ENCODE assay signal across 9 mouse cellular contexts in the genomic region with DNA sequence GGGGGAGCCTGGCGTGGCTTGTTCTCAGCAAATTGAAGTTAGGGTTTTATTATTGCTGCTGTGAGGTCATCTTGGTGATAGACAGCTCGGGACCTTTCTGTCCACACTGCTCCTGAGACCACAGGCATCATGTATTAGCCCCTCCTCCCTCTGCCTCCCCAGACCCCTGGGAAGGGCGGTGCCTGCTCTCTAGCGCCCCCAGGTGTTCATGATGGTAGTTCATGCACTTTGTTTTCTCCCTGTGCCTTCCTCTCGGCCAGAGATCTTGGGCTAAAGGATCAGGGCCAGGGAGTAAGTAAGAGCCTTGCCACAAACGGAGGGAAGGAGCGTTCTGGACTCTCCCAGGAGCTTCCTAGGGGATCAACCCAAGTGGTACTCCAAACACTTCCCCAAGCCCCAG. TPM values are rescaled to one million over a fixed set of nuclear protein-coding genes. Genes with fewer than 3 reads are reported as not detected.
DNase-seq lines count a peak whose midpoint lies in the region; ATAC-seq and TF ChIP-seq lines count a peak whose summit lies in the region.
"Had no signal": no experiment of that assay in that cellular context is flagged by ENCODE, and none has a peak within 500 bp of the region (broad histone marks: within the 10 kb centered on the region; RNA-seq: fewer than 3 reads in every experiment).

No protein-coding gene starts in this region.

- no peak for ATAC-seq in hindbrain, embryonic 11.5 days (ENCODE audit: low FRiP score)
- no peak for ATAC-seq in hindbrain, embryonic 14.5 days (ENCODE audit: low FRiP score)
- ATAC-seq in lung, postnatal 0 days = 0 out of 2 replicates have a peak, but pooled peaks have one; percentile 14
- ATAC-seq in erythroid progenitor cell, adult 5-6 weeks (replicated peaks; ENCODE audit: low FRiP score, poor library complexity, severe bottlenecking) = no peak

- H3K4me1 ChIP-seq in hindbrain, embryonic 11.5 days (replicated peaks; ENCODE audit: control insufficient read depth, insufficient read depth, low read length) = no peaks in the 10 kb centered on the region
- no peaks in the 10 kb centered on the region for H3K4me1 ChIP-seq in hindbrain, embryonic 14.5 days (replicated peaks; ENCODE audit: control insufficient read depth, insufficient read depth, low read length)
- H3K4me1 ChIP-seq in lung, postnatal 0 days (ENCODE audit: insufficient read depth, low read depth, low read length) = no peaks in the 10 kb centered on the region

- no peaks in the 10 kb centered on the region for H3K36me3 ChIP-seq in hindbrain, embryonic 11.5 days (ENCODE audit: control insufficient read depth, insufficient read depth, low read length)
- no peaks in the 10 kb centered on the region for H3K36me3 ChIP-seq in hindbrain, embryonic 14.5 days (replicated peaks; ENCODE audit: control insufficient read depth, insufficient read depth)
- H3K36me3 ChIP-seq in lung, postnatal 0 days (ENCODE audit: insufficient read depth, low read length) = no peaks in the 10 kb centered on the region

- peak; percentile 66 for TF ChIP-seq CTCF in lung, postnatal 0 days (IDR thresholded peaks at IDR 0.05)

- WGBS in hindbrain, embryonic 11.5 days = 58% methylated on average over 7 of the region's 7 CpGs
- WGBS in hindbrain, embryonic 14.5 days = 44% methylated on average over 7 of the region's 7 CpGs
- 50% methylated on average over 7 of the region's 7 CpGs for WGBS in lung, postnatal 0 days

- H3K9me3 ChIP-seq in hindbrain, embryonic 11.5 days (ENCODE audit: control insufficient read depth, low read length) = no peaks in the 10 kb centered on the region
- no peaks in the 10 kb centered on the region for H3K9me3 ChIP-seq in hindbrain, embryonic 14.5 days (ENCODE audit: control insufficient read depth, low read length)
- H3K9me3 ChIP-seq in lung, postnatal 0 days (ENCODE audit: low read length) = no peaks in the 10 kb centered on the region

- TF ChIP-seq EP300 in lung, postnatal 0 days (IDR thresholded peaks at IDR 0.05) = no peak

- DNase-seq in hindbrain, embryonic 11.5 days (ENCODE audit: low spot score) = peak; percentile 55
- no peak for DNase-seq in hindbrain, embryonic 14.5 days (ENCODE audit: low spot score)
- DNase-seq in B cell, adult 2 months = peak; percentile 15 to 28
- peak; percentile 16 for DNase-seq in WW6 (ENCODE audit: low read depth, low spot score)
- DNase-seq in lung, postnatal 0 days (ENCODE audit: low spot score) = peak; percentile 24
- no peak for DNase-seq in ovary, postnatal 10 days (ENCODE audit: low spot score)
- DNase-seq in right cerebral cortex, adult 18-20 months = no peak

- no peak overlapping the region for H3K4me3 ChIP-seq in hindbrain, embryonic 11.5 days (ENCODE audit: low read depth, low read length)
- H3K4me3 ChIP-seq in hindbrain, embryonic 14.5 days (replicated peaks; ENCODE audit: low read length) = no peak overlapping the region
- H3K4me3 ChIP-seq in lung, postnatal 0 days (ENCODE audit: low read depth, low read length) = no peak overlapping the region

- H3K27me3 ChIP-seq in hindbrain, embryonic 11.5 days (ENCODE audit: control insufficient read depth, insufficient read depth, low read length) = no peaks in the 10 kb centered on the region
- H3K27me3 ChIP-seq in hindbrain, embryonic 14.5 days (ENCODE audit: control insufficient read depth, insufficient read depth, low read length) = no peaks in the 10 kb centered on the region
- H3K27me3 ChIP-seq in lung, postnatal 0 days (replicated peaks; ENCODE audit: insufficient read depth, low read length) = no peaks in the 10 kb centered on the region

- H3K9ac ChIP-seq in hindbrain, embryonic 11.5 days (ENCODE audit: low read depth, low read length) = no peak overlapping the region
- H3K9ac ChIP-seq in hindbrain, embryonic 14.5 days = no peak overlapping the region
- H3K9ac ChIP-seq in lung, postnatal 0 days (replicated peaks; ENCODE audit: low read depth) = no peak overlapping the region

- H3K27ac ChIP-seq in hindbrain, embryonic 11.5 days (ENCODE audit: low read depth, low read length) = no peak overlapping the region
- H3K27ac ChIP-seq in hindbrain, embryonic 14.5 days = no peak overlapping the region
- H3K27ac ChIP-seq in lung, postnatal 0 days (ENCODE audit: low read length) = no peak overlapping the region

- H3K4me2 ChIP-seq in hindbrain, embryonic 11.5 days (replicated peaks; ENCODE audit: low read depth, low read length) = no peak overlapping the region
- H3K4me2 ChIP-seq in hindbrain, embryonic 14.5 days (replicated peaks) = no peak overlapping the region
- no peak overlapping the region for H3K4me2 ChIP-seq in lung, postnatal 0 days (replicated peaks; ENCODE audit: low read depth, low read length)

RNA-seq across cellular contexts. Expression of a gene that starts 32.2 kb away (rescaled TPM):
- not detected in 2 replicates for polyA plus RNA-seq in hindbrain, embryonic 11.5 days (2014; fragmentation: Nextera tagmentation; extraction: Ambion mirVana)
- not detected in 2 replicates for polyA plus RNA-seq in hindbrain, embryonic 14.5 days (2014; fragmentation: Nextera tagmentation; extraction: Ambion mirVana)
- polyA plus RNA-seq in lung, postnatal 0 days (2015; fragmentation: Nextera tagmentation; extraction: Ambion mirVana) = 0.18 TPM in 1 of 2 replicates, not detected in the other
- total RNA-seq in erythroid progenitor cell, adult 5-6 weeks (2015; ENCODE audit: low replicate concordance) = not detected in 2 replicates
- total RNA-seq in erythroid progenitor cell, adult 5-6 weeks (2017; ENCODE audit: low replicate concordance) = not detected in 2 replicates
- total RNA-seq: heart, postnatal 36 days had no signal

Comparison
In these comparisons a context has a peak if more than half of its experiments do, and no peak if none do; other contexts are left out.
1. DNase-seq: peak in hindbrain, embryonic 11.5 days (single experiment), B cell, adult 2 months (2 of 2), WW6 (single experiment) and lung, postnatal 0 days (single experiment); none in hindbrain, embryonic 14.5 days (single experiment), ovary, postnatal 10 days (single experiment) and right cerebral cortex, adult 18-20 months (single experiment).